Mouse (Mus musculus) activated CD4-positive, CD25-positive, alpha-beta regulatory T cell, adult 4 months (primary cell): Measurements from ENCODE around the gene Ccni. TPM values are rescaled to one million over a fixed set of nuclear protein-coding genes. Genes with fewer than 3 reads are reported as not detected.

Experiments used
- ATAC-seq: one replicate; pipeline ENCODE4 v1.8.0; 2017
- polyA plus RNA-seq, 2 experiments: library from polyadenylated mRNA; unstranded; fragments of 100-300 nt; shearing (Covaris generic); gene quantifications; one replicate each; pipeline ENCODE4 v1.2.1; 2017

Ccni gene
- polyA plus RNA-seq, 2 experiments from 2014 or later: 72.4 to 79.4 TPM

DNA sequence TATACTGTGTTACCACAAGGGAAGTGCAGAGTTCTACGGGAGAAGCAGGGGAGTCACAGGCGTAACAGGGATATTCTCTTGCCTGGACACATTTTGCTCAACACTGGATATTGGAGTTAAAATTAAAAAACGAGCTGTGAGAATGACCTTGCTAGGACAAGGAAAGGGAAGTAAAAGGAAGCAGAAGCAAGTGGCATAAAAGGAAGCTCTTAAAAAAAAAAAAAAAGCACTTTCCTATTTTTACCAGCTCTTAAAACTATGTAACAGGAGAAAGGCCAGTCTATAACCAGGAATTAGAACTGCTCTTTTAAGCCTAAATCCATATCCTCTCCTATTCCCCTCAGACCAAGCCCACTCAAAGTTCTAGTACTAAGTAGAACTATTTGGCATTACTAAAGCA, 8.1 kb downstream of the Ccni start:
- no peak for ATAC-seq

DNA sequence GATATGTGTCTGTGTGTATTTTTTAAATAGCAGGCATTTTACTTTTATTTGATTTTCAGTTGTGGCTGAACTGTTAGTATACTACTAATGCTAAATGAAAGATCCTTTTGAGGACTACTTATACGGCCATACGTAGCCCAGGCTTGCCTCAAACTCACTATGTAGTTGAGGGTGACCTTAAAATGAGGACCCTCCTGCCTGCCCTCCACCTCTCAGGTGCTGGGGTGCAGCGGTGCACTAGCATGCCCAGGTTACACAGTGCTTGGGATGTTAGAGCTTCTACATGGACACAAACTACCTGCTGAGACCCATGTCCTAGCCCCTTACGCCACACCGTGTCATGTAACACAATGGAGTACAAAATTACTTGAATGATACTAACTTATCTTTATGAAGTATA, 15.9 kb downstream of the Ccni start:
- ATAC-seq: no peak

- no peak for ATAC-seq
Measured at GRCm38 (mm10) chr5:93189607-93190006, 16.7 kb downstream of the Ccni start.

DNA sequence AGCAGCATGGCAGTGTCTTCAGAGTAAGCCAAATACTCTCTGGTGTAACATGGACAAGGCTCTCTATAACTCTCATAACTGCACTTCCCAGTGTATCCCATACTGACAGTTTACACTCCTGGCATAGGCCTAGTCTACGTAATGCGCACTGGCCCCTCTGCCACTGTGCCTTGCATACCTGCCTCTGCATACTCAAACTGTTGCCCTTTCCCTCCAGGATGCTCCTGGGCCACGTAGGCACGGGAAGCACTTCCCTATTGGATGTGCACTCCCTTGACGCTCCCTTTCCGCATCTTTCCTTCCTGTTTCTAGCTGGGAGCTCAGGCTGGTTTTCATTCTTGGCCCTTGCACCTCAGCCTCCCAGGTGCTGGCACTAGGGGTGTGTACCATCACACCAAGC, 21.7 kb downstream of the Ccni start:
- ATAC-seq: no peak

GRCm38 (mm10) chr5:93183311-93183710, 23.0 kb downstream of the Ccni start:
- ATAC-seq: no peak

- peak; percentile 70 for ATAC-seq
Measured at GRCm38 (mm10) chr5:93180252-93180651, 26.0 kb downstream of the Ccni start.

GRCm38 (mm10) chr5:93178616-93179015, 27.7 kb downstream of the Ccni start:
- no peak for ATAC-seq

GRCm38 (mm10) chr5:93174675-93175074, 31.6 kb downstream of the Ccni start:
- ATAC-seq: no peak

- ATAC-seq: no peak
Measured at GRCm38 (mm10) chr5:93172536-93172935, 33.8 kb downstream of the Ccni start.

DNA sequence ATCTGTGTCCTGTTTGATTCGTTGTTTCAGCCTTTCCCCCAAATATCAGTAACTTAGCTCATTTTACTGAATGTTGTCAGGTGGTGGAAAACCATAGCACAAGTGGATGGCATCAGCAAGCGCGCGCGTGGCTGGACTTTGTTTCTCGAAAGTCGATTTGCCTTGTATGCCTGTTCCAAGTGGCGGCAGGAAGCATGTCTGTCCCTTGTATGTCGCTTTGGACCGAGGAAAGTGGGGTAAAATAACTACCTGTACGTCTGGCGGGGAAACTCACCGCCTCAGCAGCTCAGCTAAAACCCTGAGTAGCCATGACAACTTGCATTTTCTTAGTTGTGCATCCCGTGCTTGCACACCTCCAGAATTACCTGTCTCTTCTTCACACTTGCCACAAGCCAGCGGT, 34.9 kb downstream of the Ccni start:
- no peak for ATAC-seq

- ATAC-seq: no peak
Measured at GRCm38 (mm10) chr5:93168654-93169053, 37.6 kb downstream of the Ccni start.

GRCm38 (mm10) chr5:93167919-93168516, 38.3 kb downstream of the Ccni start:
- no peak for ATAC-seq

DNA sequence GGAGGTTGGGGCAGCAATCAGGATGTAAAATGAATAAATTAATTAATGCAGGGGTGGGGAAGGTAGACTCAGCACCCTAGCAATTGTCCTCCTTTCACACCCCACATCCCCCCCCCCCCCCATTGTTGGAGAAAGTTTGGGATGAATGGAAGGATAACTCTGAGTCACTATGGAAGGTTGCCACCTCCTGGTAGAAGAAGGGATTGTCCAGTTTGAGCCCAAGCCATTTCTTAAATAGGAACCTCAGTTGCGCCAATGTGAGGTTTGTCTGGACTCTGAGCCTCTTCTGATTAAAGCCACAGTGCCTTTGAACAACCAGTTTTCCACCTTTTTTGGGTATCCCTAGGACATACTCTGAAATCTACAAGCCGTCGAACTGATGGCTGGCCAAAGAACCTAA, 42.8 kb downstream of the Ccni start:
- ATAC-seq: no peak

GRCm38 (mm10) chr5:93154401-93154800, 51.9 kb downstream of the Ccni start:
- no peak for ATAC-seq

DNA sequence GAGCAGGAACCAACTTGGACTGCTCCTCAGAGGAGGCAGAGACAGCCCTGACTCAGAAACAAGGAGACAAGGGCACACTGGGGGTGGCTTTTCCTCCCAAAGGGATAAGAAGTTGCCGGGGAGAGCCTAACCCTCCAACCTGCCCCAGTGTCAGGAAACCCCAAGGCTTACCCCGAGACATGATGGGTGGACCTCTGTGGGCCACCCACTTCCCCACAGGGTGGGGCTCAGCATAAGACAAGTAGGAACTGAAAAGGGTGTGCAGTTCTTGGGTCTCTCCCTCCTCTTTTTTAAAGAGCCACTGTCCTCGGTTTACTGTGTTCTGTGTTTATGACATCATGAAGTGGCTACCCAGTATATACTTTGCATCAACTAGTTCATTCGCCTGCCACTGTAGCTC, 53.8 kb downstream of the Ccni start:
- peak; percentile 87 for ATAC-seq

- ATAC-seq: peak; percentile 64
Measured at GRCm38 (mm10) chr5:93151985-93152384, 54.3 kb downstream of the Ccni start.

DNA sequence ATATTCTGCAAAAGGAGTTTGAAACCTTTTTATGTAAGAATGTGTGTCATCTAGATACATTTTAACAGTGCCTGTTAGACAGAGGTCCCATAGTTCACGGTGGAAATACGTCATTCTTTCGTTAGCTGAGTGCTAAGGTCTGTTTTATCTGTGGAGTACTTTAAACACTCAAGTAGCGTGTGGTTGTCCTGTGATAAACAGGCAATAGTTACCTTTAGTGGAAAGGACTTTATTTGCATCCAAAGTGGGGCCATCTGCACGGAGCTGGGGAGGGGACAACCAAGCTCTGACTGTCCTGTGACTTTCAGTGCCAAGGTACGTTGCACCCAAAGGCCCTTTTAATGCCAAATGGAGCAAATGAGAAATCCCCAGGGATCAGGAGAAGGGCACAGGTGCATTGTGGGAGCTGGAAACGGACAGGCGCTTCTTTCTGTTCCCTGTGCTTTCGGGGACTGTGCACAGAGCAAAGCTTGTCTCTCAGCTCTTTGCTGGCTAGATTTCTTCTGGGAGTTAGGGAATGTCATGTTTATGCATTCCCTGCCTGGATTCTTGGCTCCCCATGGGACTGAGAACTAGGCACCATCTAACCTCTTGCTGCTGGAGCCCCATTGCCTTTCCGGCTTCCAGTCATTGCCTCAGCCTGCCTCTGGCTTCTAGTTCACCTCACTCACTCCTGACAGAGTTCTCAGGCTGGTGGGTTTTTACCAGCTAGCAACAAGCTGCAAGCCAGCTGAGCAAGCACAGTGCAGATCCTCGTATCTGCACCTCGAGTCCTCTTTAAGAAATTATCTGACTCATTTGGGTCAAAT, 56.1 kb downstream of the Ccni start:
- no peak for ATAC-seq

GRCm38 (mm10) chr5:93145504-93145903, 60.8 kb downstream of the Ccni start:
- no peak for ATAC-seq

DNA sequence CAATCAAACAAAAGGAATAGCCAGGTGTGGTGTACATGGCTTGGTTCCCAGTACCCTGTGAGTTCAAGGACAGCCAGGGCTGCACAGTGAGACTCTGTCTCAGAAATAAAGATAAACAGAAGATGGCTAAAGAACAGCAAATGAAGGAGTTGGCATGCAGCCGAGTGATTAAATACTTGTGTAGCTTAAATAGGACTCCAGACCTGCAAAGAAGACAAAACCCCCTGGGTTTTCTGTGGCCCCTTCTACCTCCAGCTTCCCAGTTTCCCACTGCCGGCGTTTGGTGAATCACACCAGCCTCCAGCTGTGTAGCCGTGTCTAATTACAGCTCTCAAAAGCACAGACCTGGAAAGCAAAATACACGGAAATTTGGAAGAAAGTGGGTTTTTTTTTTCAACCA, 61.4 kb downstream of the Ccni start:
- no peak for ATAC-seq

GRCm38 (mm10) chr5:93143360-93144091, 62.8 kb downstream of the Ccni start:
- ATAC-seq: no peak

DNA sequence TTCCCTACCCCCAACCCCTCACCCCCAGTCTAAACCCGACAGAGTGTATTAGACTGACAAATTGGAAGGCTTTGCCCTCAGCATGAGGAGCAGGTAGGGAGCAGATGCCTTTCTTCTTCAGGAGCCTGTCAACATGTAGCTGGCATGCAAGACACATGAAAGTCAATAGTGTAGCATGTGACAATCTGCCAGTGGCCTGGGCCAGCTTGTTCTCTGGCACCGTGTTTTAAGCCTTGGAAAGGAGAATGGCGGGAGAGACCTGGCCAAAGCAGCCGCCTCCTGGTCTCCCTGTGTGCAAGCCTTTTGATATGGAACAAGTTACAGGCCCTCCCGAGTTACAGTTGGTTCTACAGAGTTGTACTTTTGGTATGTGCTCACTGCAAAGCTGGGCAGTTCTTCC, 65.5 kb downstream of the Ccni start:
- ATAC-seq: no peak

DNA sequence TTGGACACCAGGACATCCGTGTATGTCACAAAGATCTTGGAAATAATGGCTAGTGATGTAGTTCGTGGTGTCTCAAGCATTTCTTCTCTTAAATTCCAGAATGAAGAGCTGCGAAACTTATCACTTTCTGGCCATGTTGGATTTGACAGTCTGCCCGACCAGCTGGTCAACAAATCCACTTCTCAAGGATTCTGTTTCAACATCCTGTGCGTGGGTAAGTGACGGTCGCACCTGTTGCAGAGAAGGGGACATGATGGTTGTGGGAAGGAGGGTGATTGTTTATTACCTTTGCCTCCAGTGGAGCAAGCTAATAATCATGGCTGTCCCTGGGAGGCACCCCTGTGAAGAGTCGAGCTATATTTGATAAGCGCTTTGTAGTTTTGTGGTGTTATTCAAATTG, 66.9 kb downstream of the Ccni start:
- no peak for ATAC-seq

- ATAC-seq: peak; percentile 76
Measured at GRCm38 (mm10) chr5:93136956-93137586, 69.2 kb downstream of the Ccni start.
